26 mouse cellular contexts compared by ENCODE assay signal in genomic region chr9:40961401-40961800, GRCm38 (mm10). TPM values are rescaled to one million over a fixed set of nuclear protein-coding genes. Genes with fewer than 3 reads are reported as not detected.
DNase-seq lines count a peak whose midpoint lies in the region; ATAC-seq and TF ChIP-seq lines count a peak whose summit lies in the region.
"Had no signal": no experiment of that assay in that cellular context is flagged by ENCODE, and none has a peak within 500 bp of the region (broad histone marks: within the 10 kb centered on the region; RNA-seq: fewer than 3 reads in every experiment).

No protein-coding gene starts in this region.

- H3K9ac ChIP-seq in forebrain, embryonic 14.5 days (ENCODE audit: low read length) = no peak overlapping the region
- H3K9ac ChIP-seq in hindbrain, embryonic 14.5 days = no peak overlapping the region
- no peak overlapping the region for H3K9ac ChIP-seq in hindbrain, embryonic 16.5 days (ENCODE audit: low read depth, low read length)
- no peak overlapping the region for H3K9ac ChIP-seq in midbrain, embryonic 13.5 days (replicated peaks)
- H3K9ac ChIP-seq in midbrain, embryonic 16.5 days (ENCODE audit: low read depth, low read length) = no peak overlapping the region
- H3K9ac ChIP-seq: embryonic facial prominence, embryonic 12.5 days; embryonic facial prominence, embryonic 15.5 days; forebrain, embryonic 13.5 days; heart, embryonic 12.5 days; heart, embryonic 15.5 days had no signal

- no peaks in the 10 kb centered on the region for H3K9me3 ChIP-seq in forebrain, embryonic 14.5 days (replicated peaks; ENCODE audit: control insufficient read depth, low read length)
- H3K9me3 ChIP-seq in forebrain, embryonic 10.5 days = no peaks in the 10 kb centered on the region; the same call in 1 of the 2 replicates
- no peaks in the 10 kb centered on the region for H3K9me3 ChIP-seq in hindbrain, embryonic 14.5 days (ENCODE audit: control insufficient read depth, low read length)
- no peaks in the 10 kb centered on the region for H3K9me3 ChIP-seq in hindbrain, embryonic 16.5 days (ENCODE audit: control insufficient read depth, low read length)
- H3K9me3 ChIP-seq in midbrain, embryonic 13.5 days = no peaks in the 10 kb centered on the region
- no peaks in the 10 kb centered on the region for H3K9me3 ChIP-seq in midbrain, embryonic 16.5 days (replicated peaks; ENCODE audit: control insufficient read depth, low read length, poor library complexity, severe bottlenecking)
- H3K9me3 ChIP-seq: embryonic facial prominence, embryonic 12.5 days; embryonic facial prominence, embryonic 15.5 days; forebrain, embryonic 13.5 days; heart, embryonic 12.5 days; heart, embryonic 15.5 days had no signal

- H3K4me2 ChIP-seq in forebrain, embryonic 14.5 days (ENCODE audit: low read length) = no peak overlapping the region
- no peak overlapping the region for H3K4me2 ChIP-seq in hindbrain, embryonic 14.5 days (replicated peaks)
- H3K4me2 ChIP-seq in hindbrain, embryonic 16.5 days (ENCODE audit: low read length) = no peak overlapping the region
- H3K4me2 ChIP-seq in midbrain, embryonic 13.5 days (replicated peaks) = no peak overlapping the region
- H3K4me2 ChIP-seq in midbrain, embryonic 16.5 days (ENCODE audit: low read length) = no peak overlapping the region
- H3K4me2 ChIP-seq: embryonic facial prominence, embryonic 12.5 days; embryonic facial prominence, embryonic 15.5 days; forebrain, embryonic 13.5 days; heart, embryonic 12.5 days; heart, embryonic 15.5 days had no signal

- no peak for ATAC-seq in forebrain, embryonic 14.5 days
- ATAC-seq in hindbrain, embryonic 14.5 days (ENCODE audit: low FRiP score) = no peak
- ATAC-seq in hindbrain, embryonic 16.5 days = no peak
- no peak for ATAC-seq in midbrain, embryonic 13.5 days
- no peak for ATAC-seq in midbrain, embryonic 16.5 days
- ATAC-seq: activated CD4-positive, CD25-positive, alpha-beta regulatory T cell, adult 4 months; forebrain, embryonic 13.5 days; inflammation-experienced regulatory T-cells, adult 6 months had no signal

- H3K36me3 ChIP-seq in forebrain, embryonic 14.5 days (ENCODE audit: control insufficient read depth, insufficient read depth, low read length) = no peaks in the 10 kb centered on the region
- no peaks in the 10 kb centered on the region for H3K36me3 ChIP-seq in forebrain, embryonic 10.5 days (replicated peaks)
- H3K36me3 ChIP-seq in hindbrain, embryonic 14.5 days (replicated peaks; ENCODE audit: control insufficient read depth, insufficient read depth) = no peaks in the 10 kb centered on the region
- no peaks in the 10 kb centered on the region for H3K36me3 ChIP-seq in hindbrain, embryonic 16.5 days (ENCODE audit: control insufficient read depth, insufficient read depth, low read length)
- H3K36me3 ChIP-seq in midbrain, embryonic 13.5 days = no peaks in the 10 kb centered on the region
- no peaks in the 10 kb centered on the region for H3K36me3 ChIP-seq in midbrain, embryonic 16.5 days (ENCODE audit: control insufficient read depth, insufficient read depth, low read length)
- H3K36me3 ChIP-seq: embryonic facial prominence, embryonic 12.5 days; embryonic facial prominence, embryonic 15.5 days; heart, embryonic 12.5 days; heart, embryonic 15.5 days had no signal

- WGBS in forebrain, embryonic 14.5 days = 29% methylated on average over 3 of the region's 3 CpGs
- WGBS in forebrain, embryonic 10.5 days = 75% methylated on average over 3 of the region's 3 CpGs
- WGBS in hindbrain, embryonic 14.5 days = 62% methylated on average over 3 of the region's 3 CpGs
- WGBS in hindbrain, embryonic 16.5 days = 61% methylated on average over 3 of the region's 3 CpGs
- 67% methylated on average over 3 of the region's 3 CpGs for WGBS in midbrain, embryonic 13.5 days
- 63% methylated on average over 3 of the region's 3 CpGs for WGBS in midbrain, embryonic 16.5 days

- peaks cover 8% of the 10 kb centered on the region; the same call in 1 of the 2 replicates for H3K4me1 ChIP-seq in forebrain, embryonic 14.5 days (ENCODE audit: control insufficient read depth, insufficient read depth, low read length)
- H3K4me1 ChIP-seq in forebrain, embryonic 10.5 days = peaks cover 16% of the 10 kb centered on the region
- peaks cover 14% of the 10 kb centered on the region; the same call in 1 of the 2 replicates for H3K4me1 ChIP-seq in hindbrain, embryonic 14.5 days (replicated peaks; ENCODE audit: control insufficient read depth, insufficient read depth, low read length)
- peaks cover 10% of the 10 kb centered on the region for H3K4me1 ChIP-seq in hindbrain, embryonic 16.5 days (ENCODE audit: control insufficient read depth, insufficient read depth, low read depth, low read length)
- peaks cover 18% of the 10 kb centered on the region for H3K4me1 ChIP-seq in midbrain, embryonic 13.5 days (replicated peaks)
- peaks cover 11% of the 10 kb centered on the region; the same call in 1 of the 2 replicates for H3K4me1 ChIP-seq in midbrain, embryonic 16.5 days (ENCODE audit: control insufficient read depth, insufficient read depth, low read length)

- peak; percentile 56 for DNase-seq in forebrain, embryonic 14.5 days (ENCODE audit: low spot score)
- DNase-seq in forebrain, embryonic 10.5 days (ENCODE audit: extremely low spot score, low spot score) = no peak
- DNase-seq in hindbrain, embryonic 14.5 days (ENCODE audit: low spot score) = no peak
- DNase-seq in brain, embryonic 14.5 days (ENCODE audit: low read depth) = peak; percentile 72
- no peak for DNase-seq in thymus, postnatal 0 days (ENCODE audit: low spot score)
- DNase-seq: adrenal gland, adult 8-10 months; adrenal gland, postnatal 25 days; cerebellum, adult 2 months; cerebellum, adult 9-11 months; cerebellum, postnatal 25 days; gastrocnemius, postnatal 25 days; heart, adult 18-20 months; heart, postnatal 10 days; heart, postnatal 36 days had no signal

- no peak overlapping the region; the same call in 1 of the 2 replicates for H3K27ac ChIP-seq in forebrain, embryonic 14.5 days (ENCODE audit: low read depth, low read length)
- no peak overlapping the region for H3K27ac ChIP-seq in forebrain, embryonic 10.5 days
- H3K27ac ChIP-seq in hindbrain, embryonic 14.5 days = peak overlapping the region; percentile 54; the same call in 1 of the 2 replicates
- no peak overlapping the region for H3K27ac ChIP-seq in hindbrain, embryonic 16.5 days (ENCODE audit: low read depth, low read length)
- H3K27ac ChIP-seq in midbrain, embryonic 13.5 days = peak overlapping the region; percentile 36; the same call in 1 of the 2 replicates
- H3K27ac ChIP-seq in midbrain, embryonic 16.5 days (ENCODE audit: low read length) = no peak overlapping the region
- H3K27ac ChIP-seq: embryonic facial prominence, embryonic 12.5 days; embryonic facial prominence, embryonic 15.5 days; forebrain, embryonic 13.5 days; heart, embryonic 15.5 days; hindbrain, postnatal 0 days had no signal

- no peak overlapping the region for H3K4me3 ChIP-seq in forebrain, embryonic 14.5 days (ENCODE audit: low read depth, low read length)
- H3K4me3 ChIP-seq in forebrain, embryonic 10.5 days = no peak overlapping the region
- H3K4me3 ChIP-seq in hindbrain, embryonic 14.5 days (replicated peaks; ENCODE audit: low read length) = no peak overlapping the region
- H3K4me3 ChIP-seq in hindbrain, embryonic 16.5 days (ENCODE audit: low read length) = no peak overlapping the region
- no peak overlapping the region for H3K4me3 ChIP-seq in midbrain, embryonic 13.5 days (replicated peaks)
- no peak overlapping the region for H3K4me3 ChIP-seq in midbrain, embryonic 16.5 days (ENCODE audit: low read depth, low read length)
- H3K4me3 ChIP-seq: embryonic facial prominence, embryonic 12.5 days; embryonic facial prominence, embryonic 15.5 days; forebrain, embryonic 13.5 days; heart, embryonic 12.5 days; heart, embryonic 15.5 days had no signal

- no peak for TF ChIP-seq CTCF in brain, embryonic 14.5 days (IDR thresholded peaks at IDR 0.05; ENCODE audit: borderline replicate concordance, extremely low read depth, insufficient read depth, insufficient read length)

- H3K27me3 ChIP-seq in forebrain, embryonic 14.5 days (replicated peaks; ENCODE audit: control insufficient read depth, insufficient read depth, low read length) = peaks cover 18% of the 10 kb centered on the region
- peaks cover 75% of the 10 kb centered on the region for H3K27me3 ChIP-seq in forebrain, embryonic 10.5 days (ENCODE audit: poor library complexity, severe bottlenecking)
- peaks cover 41% of the 10 kb centered on the region for H3K27me3 ChIP-seq in hindbrain, embryonic 14.5 days (ENCODE audit: control insufficient read depth, insufficient read depth, low read length)
- H3K27me3 ChIP-seq in hindbrain, embryonic 16.5 days (replicated peaks; ENCODE audit: control insufficient read depth, insufficient read depth, low read length) = peaks cover 12% of the 10 kb centered on the region
- H3K27me3 ChIP-seq in midbrain, embryonic 13.5 days = peaks cover 45% of the 10 kb centered on the region
- no peaks in the 10 kb centered on the region for H3K27me3 ChIP-seq in midbrain, embryonic 16.5 days (ENCODE audit: control insufficient read depth, insufficient read depth, low read depth, low read length)

- no peak for TF ChIP-seq POLR2A in brain, embryonic 14.5 days (IDR thresholded peaks at IDR 0.05; ENCODE audit: borderline replicate concordance, extremely low read depth, insufficient read depth, insufficient read length, poor library complexity, severe bottlenecking)

RNA-seq across cellular contexts. Expression of gene Jhy, which starts 2.5 kb away (rescaled TPM):
- 0.42 and 0.99 TPM in 2 replicates for polyA plus RNA-seq in forebrain, embryonic 14.5 days (2014; fragmentation: Nextera tagmentation; extraction: Ambion mirVana)
- polyA plus RNA-seq in forebrain, embryonic 10.5 days (2016; fragmentation: Nextera tagmentation; extraction: Ambion mirVana) = 0.12 and 0.26 TPM in 2 replicates
- polyA plus RNA-seq in hindbrain, embryonic 14.5 days (2014; fragmentation: Nextera tagmentation; extraction: Ambion mirVana) = 1.0 and 1.9 TPM in 2 replicates
- polyA plus RNA-seq in hindbrain, embryonic 16.5 days (2015; fragmentation: Nextera tagmentation; extraction: Ambion mirVana) = 0.97 and 1.3 TPM in 2 replicates
- 0.86 and 3.2 TPM in 2 replicates for polyA plus RNA-seq in midbrain, embryonic 13.5 days (2015; fragmentation: Nextera tagmentation; extraction: Ambion mirVana)
- polyA plus RNA-seq in midbrain, embryonic 16.5 days (2015; fragmentation: Nextera tagmentation; extraction: Ambion mirVana) = 1.1 and 1.2 TPM in 2 replicates
- 0.39 and 1.1 TPM in 2 replicates for polyA plus RNA-seq in brain, embryonic 14.5 days (2012; rRNA removed)
- polyA plus RNA-seq in thymus, postnatal 0 days (2015; fragmentation: Nextera tagmentation; extraction: Ambion mirVana) = 0.18 and 0.20 TPM in 2 replicates
- polyA plus RNA-seq: activated CD4-positive, CD25-positive, alpha-beta regulatory T cell, adult 4 months; heart, embryonic 12.5 days; heart, embryonic 15.5 days; inflammation-experienced regulatory T-cells, adult 6 months had no signal

RNA-seq across cellular contexts. Expression of gene Crtam, which starts 43.0 kb away (rescaled TPM):
- 0.08 TPM in 1 of 2 replicates, not detected in the other for polyA plus RNA-seq in forebrain, embryonic 14.5 days (2014; fragmentation: Nextera tagmentation; extraction: Ambion mirVana)
- 0.10 TPM in 1 of 2 replicates, not detected in the other for polyA plus RNA-seq in forebrain, embryonic 10.5 days (2016; fragmentation: Nextera tagmentation; extraction: Ambion mirVana)
- polyA plus RNA-seq in hindbrain, embryonic 14.5 days (2014; fragmentation: Nextera tagmentation; extraction: Ambion mirVana) = 0.13 and 0.39 TPM in 2 replicates
- polyA plus RNA-seq in hindbrain, embryonic 16.5 days (2015; fragmentation: Nextera tagmentation; extraction: Ambion mirVana) = 0.06 and 0.40 TPM in 2 replicates
- 0.04 and 0.19 TPM in 2 replicates for polyA plus RNA-seq in midbrain, embryonic 13.5 days (2015; fragmentation: Nextera tagmentation; extraction: Ambion mirVana)
- 0.21 TPM in 2 replicates for polyA plus RNA-seq in midbrain, embryonic 16.5 days (2015; fragmentation: Nextera tagmentation; extraction: Ambion mirVana)
- polyA plus RNA-seq in brain, embryonic 14.5 days (2012; rRNA removed) = 0.03 and 0.04 TPM in 2 replicates
- 0.72 and 0.75 TPM in 2 replicates for polyA plus RNA-seq in thymus, postnatal 0 days (2015; fragmentation: Nextera tagmentation; extraction: Ambion mirVana)
- polyA plus RNA-seq: forebrain, embryonic 13.5 days; gonadal fat pad, adult 2 months; heart, embryonic 15.5 days had no signal

Comparison
In these comparisons a context has a peak if more than half of its experiments do, and no peak if none do; other contexts are left out.
1. DNase-seq: peak in forebrain, embryonic 14.5 days (single experiment) and brain, embryonic 14.5 days (single experiment); none in forebrain, embryonic 10.5 days (single experiment), hindbrain, embryonic 14.5 days (single experiment) and thymus, postnatal 0 days (single experiment).
2. H3K27ac ChIP-seq: peak in hindbrain, embryonic 14.5 days (single experiment) and midbrain, embryonic 13.5 days (single experiment); none in forebrain, embryonic 14.5 days (single experiment), forebrain, embryonic 10.5 days (single experiment), hindbrain, embryonic 16.5 days (single experiment) and midbrain, embryonic 16.5 days (single experiment).